Mouse (Mus musculus) cortical plate, adult 2 months (tissue): ENCODE data around the gene Psmd8.

Source experiments
- CTCF ChIP-seq: fragments of 200-500 bp; IDR thresholded peaks from 2 replicates; pipeline ENCODE4 v1.5.1; 2011; ENCODE audit warnings: mild to moderate bottlenecking, control low read depth, low read length; ENCODE audit not compliant: insufficient read depth; ENCODE audit errors: extremely low read depth
- POLR2A ChIP-seq: fragments of 200-500 bp; IDR thresholded peaks from 2 replicates; pipeline ENCODE4 v1.6.1; 2011; ENCODE audit warnings: mild to moderate bottlenecking, low read length, control low read depth; ENCODE audit not compliant: insufficient read depth; ENCODE audit errors: extremely low read depth

DNA sequence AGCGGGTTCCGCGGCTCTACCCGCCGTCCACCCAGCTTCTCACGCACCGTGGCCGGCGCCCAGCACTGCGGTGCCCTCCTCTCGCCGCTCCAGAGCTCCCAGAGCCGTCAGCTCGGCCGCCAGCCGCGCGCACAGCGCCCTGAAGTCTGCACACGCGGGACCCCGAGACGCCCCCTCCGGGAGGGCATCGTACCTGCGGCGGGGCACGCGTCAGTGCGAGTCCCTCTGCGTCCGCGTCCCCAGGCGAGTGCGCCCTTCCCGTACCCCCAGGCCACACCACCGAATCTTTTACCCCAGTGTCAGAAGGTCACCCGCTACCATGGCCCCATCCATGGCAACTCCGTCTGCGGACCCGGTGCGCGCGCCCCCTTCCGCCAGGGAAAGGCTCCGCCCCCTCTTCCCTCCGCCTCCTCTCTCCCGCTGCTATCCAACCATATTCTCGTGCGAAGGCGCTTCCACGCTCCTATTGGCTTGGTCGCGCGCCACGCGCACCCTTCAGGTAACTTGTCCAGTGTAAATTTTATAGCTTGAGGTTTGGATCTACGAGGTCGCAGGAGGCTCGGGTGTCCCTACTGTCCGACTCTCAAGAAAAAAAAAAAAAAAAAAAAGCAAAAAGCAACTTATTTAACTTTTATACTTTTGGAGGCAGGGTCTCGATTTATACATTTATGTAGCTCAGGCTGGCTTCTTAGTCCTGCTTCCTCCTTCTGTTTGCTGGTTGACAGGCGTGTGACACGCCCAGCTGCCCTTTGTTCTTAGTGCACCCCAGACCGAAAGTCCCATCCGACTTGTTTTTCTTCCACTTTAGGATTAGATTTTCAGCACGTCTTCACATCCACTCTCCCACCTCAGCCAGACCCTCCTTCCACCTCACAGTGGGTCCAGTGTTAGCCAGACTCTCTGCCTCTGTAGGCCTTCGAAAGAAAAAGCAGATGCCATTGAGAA lies 24.4 kb downstream of the Psmd8 start, which contains the start of gene Fam98c:
- no peak for TF ChIP-seq CTCF
- peak; percentile 69; the same call in 1 of the 2 replicates for TF ChIP-seq POLR2A
